Mouse (Mus musculus): ENCODE measurements around the gene Hormad2. TPM values are rescaled to one million over a fixed set of nuclear protein-coding genes. Genes with fewer than 3 reads are reported as not detected.

Hormad2 gene
- polyA plus RNA-seq, 1 experiment from 2014 or later: 0.15 TPM

DNA sequence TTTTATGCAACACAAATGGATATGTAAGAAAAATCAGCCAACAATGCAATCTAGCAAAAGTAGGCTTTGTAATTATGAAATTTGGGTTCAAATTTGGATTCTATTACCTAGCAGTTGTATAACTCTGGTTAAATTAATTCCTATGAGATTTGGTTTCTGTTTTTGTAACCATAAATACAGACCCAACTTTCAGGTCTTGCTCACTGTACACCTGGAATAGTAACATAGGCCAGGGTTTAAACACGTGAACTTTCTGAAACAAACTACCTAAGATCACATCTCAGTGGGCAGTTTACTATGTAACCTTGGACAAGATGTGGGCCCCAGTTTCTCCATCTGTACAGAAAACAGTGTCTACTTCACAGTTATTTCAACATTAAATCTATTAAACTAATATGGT lies 3.6 kb downstream of the Hormad2 start:
- no peak for DNase-seq (ENCODE audit: low spot score)
- WGBS: 86% methylated on average over 1 of the region's 1 CpGs
- Histone ChIP-seq H3K27ac (replicated peaks) (no peak overlapping the region), H3K27me3 (replicated peaks; ENCODE audit: low read depth, poor library complexity, severe bottlenecking) (no peaks in the 10 kb centered on the region), H3K36me3 (replicated peaks) (no peaks in the 10 kb centered on the region), H3K9me3 (no peaks in the 10 kb centered on the region), H3K4me3 (no peak overlapping the region), H3K4me1 (peaks cover 6% of the 10 kb centered on the region)

DNA sequence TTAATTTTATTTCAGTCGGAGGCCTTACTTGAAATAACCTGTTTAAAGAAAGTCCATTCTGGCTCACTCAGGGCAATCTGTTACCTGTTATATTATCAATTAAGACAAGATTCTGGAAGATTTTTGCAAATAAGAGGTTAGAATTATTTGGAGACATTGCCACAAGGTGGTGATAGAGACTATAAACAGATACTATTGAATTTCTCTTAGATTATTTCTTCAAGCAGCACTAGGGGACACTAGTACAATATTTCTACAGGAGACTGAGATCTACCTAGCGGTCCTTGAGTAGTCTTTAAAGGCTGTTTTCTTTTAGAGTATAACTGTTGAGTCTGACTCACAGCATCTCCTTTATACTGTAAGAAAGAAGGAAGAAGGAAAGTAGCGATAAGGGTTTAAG lies 4.3 kb downstream of the Hormad2 start:
- 83% methylated on average over 3 of the region's 3 CpGs for WGBS
- H3K9me3 ChIP-seq: no peaks in the 10 kb centered on the region

DNA sequence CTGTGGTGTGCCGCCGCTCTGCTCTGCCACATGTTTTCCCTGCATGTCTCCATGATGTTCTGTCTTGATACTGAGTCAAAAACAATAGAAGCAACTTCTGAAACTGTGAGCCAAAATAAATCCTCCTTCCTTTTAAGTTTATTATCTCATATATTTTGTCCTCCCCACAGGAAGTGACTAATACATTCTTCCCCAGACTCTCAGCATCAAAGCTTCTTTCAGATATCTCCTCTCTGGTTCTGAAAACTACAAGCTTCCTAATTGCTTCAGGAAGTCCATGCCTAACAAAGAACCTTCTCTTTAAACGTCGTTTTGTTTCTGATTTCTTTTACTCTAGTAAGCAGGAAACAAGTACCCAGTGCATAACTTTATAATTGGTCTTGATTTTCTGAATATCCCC lies 6.4 kb downstream of the Hormad2 start:
- H3K4me1 ChIP-seq: no peaks in the 10 kb centered on the region
- H3K9me3 ChIP-seq: no peaks in the 10 kb centered on the region
- 50% methylated on average over 4 of the region's 4 CpGs for WGBS
- no peak overlapping the region for H3K4me3 ChIP-seq
- DNase-seq (ENCODE audit: low spot score): no peak
- H3K27ac ChIP-seq (replicated peaks): no peak overlapping the region
- no peaks in the 10 kb centered on the region for H3K36me3 ChIP-seq (replicated peaks)
- no peaks in the 10 kb centered on the region for H3K27me3 ChIP-seq (replicated peaks; ENCODE audit: low read depth, poor library complexity, severe bottlenecking)

More for the DNA sequence above, 4.3 kb downstream of the Hormad2 start:
- Histone ChIP-seq H3K27ac (replicated peaks) (no peak overlapping the region), H3K4me3 (no peak overlapping the region), H3K36me3 (replicated peaks) (no peaks in the 10 kb centered on the region), H3K27me3 (replicated peaks; ENCODE audit: low read depth, poor library complexity, severe bottlenecking) (no peaks in the 10 kb centered on the region), H3K4me1 (peaks cover 6% of the 10 kb centered on the region)
- no peak for DNase-seq (ENCODE audit: low spot score)

DNA sequence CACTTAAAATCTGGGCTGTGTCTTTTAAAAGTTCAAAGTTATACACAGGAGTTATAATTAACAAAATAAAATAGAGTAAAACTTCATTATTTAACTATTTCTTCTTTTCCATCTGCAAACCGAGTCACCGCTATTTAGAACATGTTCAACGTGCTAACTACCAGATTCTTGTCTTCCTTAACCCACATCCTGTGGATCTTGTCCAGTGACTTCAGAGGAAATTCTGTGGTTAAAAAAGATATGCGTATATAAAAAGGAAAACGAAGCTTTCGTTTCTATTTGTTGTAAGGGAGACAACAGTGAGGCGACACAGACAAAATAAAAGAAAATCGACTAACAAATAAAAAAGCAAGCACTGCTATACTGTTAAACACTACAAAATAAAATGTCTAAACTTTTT lies 17.1 kb downstream of the Hormad2 start:
- H3K36me3 ChIP-seq (replicated peaks): no peaks in the 10 kb centered on the region
- 92% methylated on average over 8 of the region's 8 CpGs for WGBS
- H3K4me1 ChIP-seq: no peaks in the 10 kb centered on the region
- H3K27me3 ChIP-seq (replicated peaks; ENCODE audit: low read depth, poor library complexity, severe bottlenecking): no peaks in the 10 kb centered on the region
- no peak for DNase-seq (ENCODE audit: low spot score)
- no peak overlapping the region for H3K27ac ChIP-seq (replicated peaks)
- H3K9me3 ChIP-seq: no peaks in the 10 kb centered on the region
- H3K4me3 ChIP-seq: no peak overlapping the region

DNA sequence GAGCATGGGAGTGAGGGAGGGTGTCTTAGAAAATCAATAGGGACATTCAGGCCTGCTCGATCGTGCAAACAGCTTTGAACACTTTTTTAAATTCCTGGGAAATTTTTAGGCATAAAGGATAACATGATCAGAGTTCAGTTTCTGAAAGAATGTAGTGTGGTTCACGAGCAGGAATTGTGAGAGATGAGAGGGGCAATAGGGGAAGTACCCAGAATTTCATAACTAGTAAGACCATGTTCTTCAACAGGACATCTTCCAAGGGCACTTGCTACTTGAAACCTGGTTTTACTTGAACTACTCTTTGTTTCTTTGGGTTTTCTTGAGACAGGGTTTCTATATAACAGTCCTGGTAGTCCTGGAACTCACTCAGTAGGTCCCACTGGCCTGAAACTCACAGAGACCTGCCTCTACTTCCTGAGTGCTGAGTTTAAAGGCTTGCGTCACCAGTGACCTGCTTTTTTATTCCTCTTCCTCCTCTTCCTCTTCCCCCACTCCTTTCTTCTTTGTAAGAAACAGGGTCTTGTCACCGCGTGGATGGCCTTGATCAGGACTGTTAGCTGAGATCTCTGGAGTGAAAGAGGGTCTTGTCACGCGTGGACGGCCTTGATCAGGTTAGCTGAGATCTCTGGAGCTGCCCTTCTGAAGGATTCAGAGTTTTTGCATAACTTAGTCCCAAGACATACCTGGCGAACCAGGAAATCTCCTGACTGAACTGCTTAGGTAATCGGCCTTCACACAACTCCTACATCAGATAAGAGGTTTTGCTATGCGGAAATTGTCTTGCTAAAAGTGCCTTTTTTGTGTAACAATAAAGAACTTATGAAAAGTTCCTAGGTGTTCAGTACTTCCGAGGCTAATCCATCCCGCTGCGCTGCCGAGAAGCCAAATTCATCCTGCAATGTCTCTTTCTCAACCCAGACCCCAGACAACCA lies 18.1 kb downstream of the Hormad2 start:
- Histone ChIP-seq H3K4me3 (no peak overlapping the region), H3K27me3 (replicated peaks; ENCODE audit: low read depth, poor library complexity, severe bottlenecking) (no peaks in the 10 kb centered on the region), H3K9me3 (no peaks in the 10 kb centered on the region), H3K36me3 (replicated peaks) (no peaks in the 10 kb centered on the region), H3K27ac (replicated peaks) (no peak overlapping the region), H3K4me1 (no peaks in the 10 kb centered on the region)
- 84% methylated on average over 16 of the region's 16 CpGs for WGBS
- no peak for DNase-seq (ENCODE audit: low spot score)

DNA sequence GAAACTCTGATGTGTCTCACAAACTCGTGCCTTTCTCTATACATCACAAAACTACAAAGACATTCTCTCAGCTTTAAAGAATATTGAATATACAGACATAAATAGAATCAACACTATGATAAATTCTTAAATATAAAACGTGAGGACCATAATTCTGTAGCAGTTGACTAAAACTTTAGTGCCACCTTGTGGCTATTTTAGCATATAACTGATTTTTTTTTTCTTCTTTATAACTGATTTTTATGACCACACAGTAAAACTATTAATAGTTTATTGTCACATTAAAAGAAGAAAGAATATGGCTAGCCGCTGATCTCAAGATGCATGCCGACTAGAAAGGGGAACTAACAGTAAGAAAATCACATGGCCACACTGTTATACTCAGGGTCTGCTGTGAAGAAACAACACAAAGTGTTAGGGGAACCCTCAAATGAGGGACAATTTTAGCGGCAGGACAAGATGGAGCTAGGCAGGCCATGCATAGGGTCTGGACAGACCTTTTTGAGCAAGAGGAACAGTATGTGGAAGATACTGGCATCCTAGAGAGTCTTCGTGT lies 18.9 kb downstream of the Hormad2 start:
- H3K9me3 ChIP-seq: no peaks in the 10 kb centered on the region
- no peak overlapping the region for H3K4me3 ChIP-seq
- DNase-seq (ENCODE audit: low spot score): no peak
- H3K27ac ChIP-seq (replicated peaks): no peak overlapping the region
- H3K27me3 ChIP-seq (replicated peaks; ENCODE audit: low read depth, poor library complexity, severe bottlenecking): no peaks in the 10 kb centered on the region
- WGBS: 56% methylated on average over 6 of the region's 6 CpGs
- no peaks in the 10 kb centered on the region for H3K4me1 ChIP-seq
- no peaks in the 10 kb centered on the region for H3K36me3 ChIP-seq (replicated peaks)

DNA sequence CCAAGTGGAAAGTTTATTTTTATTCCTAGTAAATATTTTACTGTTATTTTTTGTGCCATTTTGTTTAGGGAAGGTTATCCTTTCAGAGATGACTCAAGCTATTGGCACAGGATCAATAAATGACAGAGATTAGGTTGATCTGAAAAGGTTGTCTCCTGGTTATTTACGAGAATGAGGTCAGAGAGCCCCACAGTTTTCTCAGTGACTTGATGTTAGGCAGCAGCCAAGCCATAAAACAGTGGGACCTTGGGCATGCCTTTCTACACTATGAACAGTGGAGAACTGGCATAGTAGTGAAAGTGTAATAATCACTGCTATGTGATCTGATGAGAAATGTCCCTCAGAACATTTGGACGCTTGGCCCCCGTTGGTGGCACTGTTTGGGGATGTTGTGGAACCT lies 22.9 kb downstream of the Hormad2 start:
- H3K4me1 ChIP-seq: no peaks in the 10 kb centered on the region
- DNase-seq (ENCODE audit: low spot score): no peak
- no peaks in the 10 kb centered on the region for H3K27me3 ChIP-seq (replicated peaks; ENCODE audit: low read depth, poor library complexity, severe bottlenecking)
- H3K27ac ChIP-seq (replicated peaks): no peak overlapping the region
- H3K4me3 ChIP-seq: no peak overlapping the region
- WGBS: 88% methylated on average over 3 of the region's 3 CpGs
- H3K9me3 ChIP-seq: no peaks in the 10 kb centered on the region
- H3K36me3 ChIP-seq (replicated peaks): no peaks in the 10 kb centered on the region

DNA sequence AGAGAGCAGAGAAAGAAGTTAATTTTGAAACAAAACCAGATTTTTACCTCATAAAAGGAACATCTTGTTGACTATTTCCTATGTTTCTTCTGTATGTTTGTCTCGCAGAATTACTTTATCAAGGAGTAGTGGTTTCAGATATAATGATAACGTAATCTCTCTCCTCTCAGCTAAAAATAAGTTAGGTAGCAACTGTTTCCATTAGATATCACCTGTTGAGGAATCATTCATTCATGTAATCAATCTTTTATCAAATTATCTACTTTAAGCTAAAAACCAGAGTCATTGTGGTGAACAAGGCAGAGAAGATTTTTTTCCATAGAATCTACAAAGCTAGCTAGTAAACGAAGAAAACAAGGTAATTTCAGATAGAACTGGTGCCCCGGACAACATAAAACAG lies 28.6 kb downstream of the Hormad2 start:
- no peak overlapping the region for H3K4me3 ChIP-seq
- H3K9me3 ChIP-seq: no peaks in the 10 kb centered on the region
- H3K27me3 ChIP-seq (replicated peaks; ENCODE audit: low read depth, poor library complexity, severe bottlenecking): no peaks in the 10 kb centered on the region
- no peaks in the 10 kb centered on the region for H3K36me3 ChIP-seq (replicated peaks)
- 91% methylated on average over 4 of the region's 4 CpGs for WGBS
- DNase-seq (ENCODE audit: low spot score): no peak
- H3K27ac ChIP-seq (replicated peaks): no peak overlapping the region
- H3K4me1 ChIP-seq: no peaks in the 10 kb centered on the region

DNA sequence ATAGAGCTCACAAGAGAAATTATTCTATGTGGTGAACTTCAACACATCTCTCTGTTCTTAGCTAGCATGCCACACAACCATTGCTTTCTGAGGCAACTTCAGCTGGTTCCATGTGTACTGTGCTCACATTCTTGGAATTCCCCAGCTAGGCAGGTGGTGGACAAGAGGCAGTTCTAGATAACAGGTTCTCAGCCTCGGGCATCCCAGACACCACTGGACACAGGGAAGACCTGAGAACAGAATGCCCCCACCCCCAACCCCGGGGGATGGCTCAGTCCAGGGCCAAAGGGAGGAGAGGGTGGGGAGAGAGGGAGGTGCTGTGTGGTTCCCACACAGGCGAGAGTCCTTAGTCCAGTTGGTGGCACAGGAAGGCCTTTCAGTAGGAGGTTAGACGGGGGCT lies 36.6 kb downstream of the Hormad2 start:
- H3K4me3 ChIP-seq: no peak overlapping the region
- 49% methylated on average over 4 of the region's 4 CpGs for WGBS
- peaks cover 4% of the 10 kb centered on the region; the same call in 1 of the 2 replicates for H3K4me1 ChIP-seq
- H3K27ac ChIP-seq (replicated peaks): no peak overlapping the region
- no peaks in the 10 kb centered on the region for H3K9me3 ChIP-seq
- H3K36me3 ChIP-seq (replicated peaks): no peaks in the 10 kb centered on the region
- no peaks in the 10 kb centered on the region for H3K27me3 ChIP-seq (replicated peaks; ENCODE audit: low read depth, poor library complexity, severe bottlenecking)
- no peak for DNase-seq (ENCODE audit: low spot score)

DNA sequence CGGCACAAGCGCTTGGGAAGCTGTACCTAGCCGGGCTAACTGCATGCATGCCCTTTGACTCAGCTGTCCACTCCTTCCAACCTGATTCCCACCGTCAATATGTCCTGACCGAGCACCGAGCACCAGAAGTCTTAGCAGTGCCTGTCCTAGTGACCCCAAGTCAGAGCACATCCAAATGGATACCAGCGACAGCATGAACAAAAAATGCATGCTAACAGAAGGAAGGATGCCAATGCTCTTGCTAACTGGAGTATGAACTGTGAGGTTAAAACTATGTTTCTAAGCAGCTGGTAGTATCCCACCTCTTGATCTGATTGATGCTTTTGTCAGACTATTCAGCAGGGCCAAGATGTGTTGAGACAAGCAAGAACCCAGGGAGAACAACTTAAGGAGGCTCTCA lies 37.5 kb downstream of the Hormad2 start:
- 80% methylated on average over 7 of the region's 7 CpGs for WGBS
- H3K4me1 ChIP-seq: peaks cover 4% of the 10 kb centered on the region; the same call in 1 of the 2 replicates
- no peak for DNase-seq (ENCODE audit: low spot score)
- no peaks in the 10 kb centered on the region for H3K9me3 ChIP-seq
- no peak overlapping the region for H3K4me3 ChIP-seq
- H3K36me3 ChIP-seq (replicated peaks): no peaks in the 10 kb centered on the region
- no peak overlapping the region for H3K27ac ChIP-seq (replicated peaks)
- H3K27me3 ChIP-seq (replicated peaks; ENCODE audit: low read depth, poor library complexity, severe bottlenecking): no peaks in the 10 kb centered on the region

DNA sequence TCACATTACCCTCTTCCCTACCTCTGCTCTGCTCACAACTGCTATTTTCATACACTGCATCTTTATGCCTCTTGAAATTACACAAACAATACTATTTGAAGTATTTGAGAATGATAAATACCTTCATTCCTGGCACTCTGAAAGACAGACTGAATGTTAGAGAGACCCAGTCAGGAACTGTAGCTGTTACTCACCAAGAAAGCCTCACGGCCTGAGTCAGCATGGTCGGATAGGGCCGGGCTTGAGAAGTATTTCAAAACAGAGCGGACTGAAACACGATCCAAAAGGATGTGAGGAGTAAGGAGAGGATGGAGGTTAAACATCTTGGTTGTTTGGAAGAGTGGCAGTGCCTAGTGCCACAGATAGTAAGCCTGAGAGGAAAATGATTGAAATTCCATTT lies 39.7 kb downstream of the Hormad2 start:
- H3K27ac ChIP-seq (replicated peaks): no peak overlapping the region
- no peaks in the 10 kb centered on the region for H3K36me3 ChIP-seq (replicated peaks)
- WGBS: 68% methylated on average over 5 of the region's 5 CpGs
- no peaks in the 10 kb centered on the region for H3K27me3 ChIP-seq (replicated peaks; ENCODE audit: low read depth, poor library complexity, severe bottlenecking)
- H3K4me3 ChIP-seq: no peak overlapping the region
- H3K4me1 ChIP-seq: peaks cover 4% of the 10 kb centered on the region; the same call in 1 of the 2 replicates
- DNase-seq (ENCODE audit: low spot score): no peak
- H3K9me3 ChIP-seq: no peaks in the 10 kb centered on the region

DNA sequence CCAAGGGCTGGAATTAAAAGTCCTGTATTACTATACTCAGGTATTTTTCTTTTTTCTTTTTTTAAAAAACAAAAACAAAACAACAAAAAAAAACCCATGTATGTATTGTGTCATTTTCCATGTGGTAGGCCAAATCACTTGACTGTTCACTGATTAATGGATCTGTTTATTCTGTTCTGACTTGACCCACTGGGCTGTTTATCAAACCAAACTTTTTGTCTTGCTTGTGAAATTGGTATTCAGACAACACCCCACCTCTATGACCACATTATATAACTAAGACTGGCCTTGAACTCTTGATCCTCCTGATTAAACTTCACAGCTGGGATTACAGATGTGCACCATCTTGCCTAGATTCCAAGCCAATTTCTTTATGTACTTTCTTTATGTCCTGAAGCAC lies 46.7 kb downstream of the Hormad2 start:
- DNase-seq (ENCODE audit: low spot score): no peak
- no peaks in the 10 kb centered on the region for H3K27me3 ChIP-seq (replicated peaks; ENCODE audit: low read depth, poor library complexity, severe bottlenecking)
- no peak overlapping the region for H3K27ac ChIP-seq (replicated peaks)
- no peaks in the 10 kb centered on the region for H3K36me3 ChIP-seq (replicated peaks)
- no peak overlapping the region for H3K4me3 ChIP-seq
- H3K4me1 ChIP-seq: no peaks in the 10 kb centered on the region
- no peaks in the 10 kb centered on the region for H3K9me3 ChIP-seq

DNA sequence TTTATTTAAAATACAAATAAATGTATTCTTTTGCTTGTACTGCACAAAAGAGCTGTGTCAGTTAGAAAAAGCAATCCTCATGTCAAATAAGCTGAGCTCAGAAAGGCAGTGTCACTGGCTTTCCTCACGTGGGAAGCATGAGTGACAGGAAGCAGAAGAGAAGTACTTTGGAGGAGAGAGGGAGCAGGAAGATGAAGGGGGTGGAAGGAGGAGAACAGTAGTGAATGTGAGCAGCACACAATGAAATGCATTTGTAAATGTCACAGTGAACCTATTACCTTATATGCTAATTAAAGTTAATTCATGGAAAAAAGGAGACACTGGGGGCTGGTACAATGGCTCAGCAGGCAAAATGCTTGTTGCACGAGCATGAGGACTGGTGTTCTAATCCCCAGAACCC lies 52.9 kb downstream of the Hormad2 start:
- WGBS: 23% methylated on average over 2 of the region's 2 CpGs
- no peak for DNase-seq (ENCODE audit: low spot score)
- Histone ChIP-seq H3K4me3 (no peak overlapping the region), H3K9me3 (no peaks in the 10 kb centered on the region), H3K27me3 (replicated peaks; ENCODE audit: low read depth, poor library complexity, severe bottlenecking) (no peaks in the 10 kb centered on the region), H3K36me3 (replicated peaks) (no peaks in the 10 kb centered on the region), H3K4me1 (no peaks in the 10 kb centered on the region; the same call in 1 of the 2 replicates), H3K27ac (replicated peaks) (no peak overlapping the region)

Data from embryonic facial prominence, embryonic 10.5 days (tissue).